Mouse (Mus musculus) right cerebral cortex, adult 18-20 months (tissue): ENCODE data around the gene Cd164.
A peak's percentile ranks its signal among the peaks of the same experiment; 100 is the strongest.

Experiments
- DNase-seq: peaks from one replicate; pipeline ENCODE4 v3.0.0; 2022; ENCODE audit warnings: mixed read lengths

Gene Cd164

GRCm38 (mm10) chr10:41552319-41552718 lies 33.1 kb downstream of the Cd164 start:
- no peak for DNase-seq

- DNase-seq: peak; percentile 43
These were observed 33.8 kb downstream of the Cd164 start for GRCm38 (mm10) chr10:41552847-41553589.

GRCm38 (mm10) chr10:41553711-41554110 lies 34.5 kb downstream of the Cd164 start:
- no peak for DNase-seq

- no peak for DNase-seq
These were observed 35.9 kb downstream of the Cd164 start for GRCm38 (mm10) chr10:41555081-41555480.

GRCm38 (mm10) chr10:41558401-41558800 lies 39.2 kb downstream of the Cd164 start:
- DNase-seq: no peak

- no peak for DNase-seq
These were observed 42.6 kb downstream of the Cd164 start for GRCm38 (mm10) chr10:41561701-41562395.

- DNase-seq: no peak
These were observed 45.9 kb downstream of the Cd164 start for GRCm38 (mm10) chr10:41565141-41565540.

- DNase-seq: no peak
These were observed 49.1 kb downstream of the Cd164 start for GRCm38 (mm10) chr10:41568306-41568705.

- DNase-seq: no peak
These were observed 51.9 kb downstream of the Cd164 start for GRCm38 (mm10) chr10:41571065-41571464.

- peak; percentile 24 for DNase-seq
These were observed 53.1 kb downstream of the Cd164 start for GRCm38 (mm10) chr10:41572274-41572673.

GRCm38 (mm10) chr10:41573190-41573589 lies 54.0 kb downstream of the Cd164 start:
- DNase-seq: no peak

GRCm38 (mm10) chr10:41575451-41576327 lies 56.5 kb downstream of the Cd164 start:
- no peak for DNase-seq

GRCm38 (mm10) chr10:41576328-41576833 lies 57.2 kb downstream of the Cd164 start:
- no peak for DNase-seq

- no peak for DNase-seq
These were observed 59.3 kb downstream of the Cd164 start for GRCm38 (mm10) chr10:41578541-41578940.

GRCm38 (mm10) chr10:41580441-41580840 lies 61.2 kb downstream of the Cd164 start:
- no peak for DNase-seq
